Mouse (Mus musculus) liver, embryonic 11.5 days (tissue): ENCODE data around the gene Pdhx. TPM values are rescaled to one million over a fixed set of nuclear protein-coding genes. Genes with fewer than 3 reads are reported as not detected.

ENCODE experiments used
- ATAC-seq: fragments of 200-750 bp; cut with Nextera tagmentation; replicated peaks from 2 replicates; pipeline ENCODE4 v1.8.0; 2017; ENCODE audit warnings: moderate number of reproducible peaks, mild to moderate bottlenecking, moderate TSS enrichment, moderate library complexity; ENCODE audit not compliant: low FRiP score
- DNase-seq: peaks from one replicate; pipeline ENCODE4 v3.0.0-alpha.2; 2017; ENCODE audit warnings: low spot score
- H3K27ac ChIP-seq: fragments of 300-500 bp; sonication (generic); 2 replicates; pipeline ENCODE4 v1.5.1; 2014; ENCODE audit warnings: mild to moderate bottlenecking, low read depth, low read length, control low read depth
- H3K27me3 ChIP-seq: fragments of 300-500 bp; sonication (generic); replicated peaks from 2 replicates; pipeline ENCODE4 v1.6.1; 2014; ENCODE audit warnings: low read length, mixed read lengths; ENCODE audit not compliant: control insufficient read depth, insufficient read depth
- H3K36me3 ChIP-seq: fragments of 300-500 bp; sonication (generic); 2 replicates; pipeline ENCODE4 v1.6.1; 2014; ENCODE audit warnings: mild to moderate bottlenecking, low read length, moderate library complexity, mixed read lengths; ENCODE audit not compliant: control insufficient read depth, insufficient read depth
- H3K4me1 ChIP-seq: fragments of 300-500 bp; sonication (generic); replicated peaks from 2 replicates; pipeline ENCODE4 v1.6.1; 2014; ENCODE audit warnings: low read length, mixed read lengths; ENCODE audit not compliant: control insufficient read depth, insufficient read depth
- H3K4me2 ChIP-seq: fragments of 300-500 bp; sonication (generic); 2 replicates; pipeline ENCODE4 v1.6.1; 2014; ENCODE audit warnings: mild to moderate bottlenecking, control low read depth, moderate library complexity
- H3K4me3 ChIP-seq: fragments of 300-500 bp; sonication (generic); 2 replicates; pipeline ENCODE4 v1.5.1; 2014; ENCODE audit warnings: low read depth, low read length, control low read depth
- H3K9ac ChIP-seq: fragments of 300-500 bp; sonication (generic); 2 replicates; pipeline ENCODE4 v1.6.1; 2014; ENCODE audit warnings: low read depth, low read length, control low read depth
- H3K9me3 ChIP-seq: fragments of 300-500 bp; sonication (generic); 2 replicates; pipeline ENCODE4 v1.6.1; 2016; ENCODE audit warnings: low read length, inconsistent platforms, mixed read lengths; ENCODE audit not compliant: control insufficient read depth
- WGBS: fragments of 180-500 bp; shearing (Covaris S2); extraction: QIAGEN DNeasy Blood & Tissue Kit; methylation state at CpG from one replicate; pipeline ENCODE4 v1.1.7; 2014; 5-methylcytosine and 5-hydroxymethylcytosine counted together
- polyA plus RNA-seq: library from polyadenylated mRNA; unstranded; fragments of >200 nt; fragmentation: Nextera tagmentation; extraction: Ambion mirVana; gene quantifications from 2 replicates; pipeline ENCODE4 v1.2.1, GENCODE M21; 2014

Pdhx gene
- polyA plus RNA-seq, 1 experiment from 2014 or later: 36.8 TPM

GRCm38 (mm10) chr2:102987708-102988010 is 85.7 kb downstream of the Pdhx start:
- Histone ChIP-seq H3K36me3 (no peaks in the 10 kb centered on the region), H3K9ac (no peak overlapping the region), H3K4me1 (peaks cover 8% of the 10 kb centered on the region; the same call in 1 of the 2 replicates), H3K9me3 (no peaks in the 10 kb centered on the region), H3K27me3 (no peaks in the 10 kb centered on the region), H3K4me2 (no peak overlapping the region), H3K27ac (no peak overlapping the region), H3K4me3 (no peak overlapping the region)
- WGBS: 81% methylated on average over 4 of the region's 4 CpGs
- DNase-seq (no peak), ATAC-seq (no peak)

- Histone ChIP-seq H3K4me1 (peaks cover 8% of the 10 kb centered on the region; the same call in 1 of the 2 replicates), H3K4me2 (no peak overlapping the region), H3K4me3 (no peak overlapping the region), H3K9me3 (no peaks in the 10 kb centered on the region), H3K27me3 (no peaks in the 10 kb centered on the region), H3K27ac (no peak overlapping the region), H3K36me3 (no peaks in the 10 kb centered on the region), H3K9ac (no peak overlapping the region)
- DNase-seq (no peak), ATAC-seq (no peak)
- 48% methylated on average over 6 of the region's 6 CpGs for WGBS
Observed at GRCm38 (mm10) chr2:102986964-102987707, 86.2 kb downstream of the Pdhx start.

GRCm38 (mm10) chr2:102986424-102986823 is 86.9 kb downstream of the Pdhx start:
- WGBS: 32% methylated on average over 3 of the region's 3 CpGs
- Histone ChIP-seq H3K4me1 (peaks cover 8% of the 10 kb centered on the region; the same call in 1 of the 2 replicates), H3K4me3 (no peak overlapping the region), H3K9me3 (no peaks in the 10 kb centered on the region), H3K27ac (no peak overlapping the region), H3K9ac (no peak overlapping the region), H3K36me3 (no peaks in the 10 kb centered on the region), H3K27me3 (no peaks in the 10 kb centered on the region), H3K4me2 (no peak overlapping the region)
- ATAC-seq (no peak), DNase-seq (no peak)

GRCm38 (mm10) chr2:102982822-102983221 is 90.5 kb downstream of the Pdhx start:
- H3K27me3 ChIP-seq: no peaks in the 10 kb centered on the region
- peaks cover 8% of the 10 kb centered on the region; the same call in 1 of the 2 replicates for H3K4me1 ChIP-seq
- ATAC-seq: no peak
- H3K4me2 ChIP-seq: no peak overlapping the region
- no peak overlapping the region for H3K9ac ChIP-seq
- H3K27ac ChIP-seq: no peak overlapping the region
- no peaks in the 10 kb centered on the region for H3K9me3 ChIP-seq
- WGBS: 64% methylated on average over 2 of the region's 2 CpGs
- no peak for DNase-seq
- no peak overlapping the region for H3K4me3 ChIP-seq
- no peaks in the 10 kb centered on the region for H3K36me3 ChIP-seq

- H3K27me3 ChIP-seq: no peaks in the 10 kb centered on the region
- no peak overlapping the region for H3K27ac ChIP-seq
- no peak for ATAC-seq
- peaks cover 4% of the 10 kb centered on the region; the same call in 1 of the 2 replicates for H3K4me1 ChIP-seq
- no peak overlapping the region for H3K4me3 ChIP-seq
- DNase-seq: no peak
- H3K9me3 ChIP-seq: no peaks in the 10 kb centered on the region
- H3K9ac ChIP-seq: no peak overlapping the region
- H3K36me3 ChIP-seq: no peaks in the 10 kb centered on the region
- 81% methylated on average over 8 of the region's 8 CpGs for WGBS
- no peak overlapping the region for H3K4me2 ChIP-seq
Observed at GRCm38 (mm10) chr2:102981446-102982314, 91.6 kb downstream of the Pdhx start.

GRCm38 (mm10) chr2:102980870-102981269 is 92.4 kb downstream of the Pdhx start:
- no peaks in the 10 kb centered on the region for H3K9me3 ChIP-seq
- no peaks in the 10 kb centered on the region for H3K36me3 ChIP-seq
- no peaks in the 10 kb centered on the region for H3K27me3 ChIP-seq
- no peak overlapping the region for H3K4me2 ChIP-seq
- no peaks in the 10 kb centered on the region for H3K4me1 ChIP-seq
- no peak for DNase-seq
- H3K9ac ChIP-seq: no peak overlapping the region
- no peak for ATAC-seq
- WGBS: 62% methylated on average over 2 of the region's 2 CpGs
- no peak overlapping the region for H3K27ac ChIP-seq
- no peak overlapping the region for H3K4me3 ChIP-seq

GRCm38 (mm10) chr2:102979519-102979918 is 93.8 kb downstream of the Pdhx start:
- no peaks in the 10 kb centered on the region for H3K36me3 ChIP-seq
- no peaks in the 10 kb centered on the region for H3K27me3 ChIP-seq
- DNase-seq (no peak), ATAC-seq (no peak)
- H3K4me1 ChIP-seq: no peaks in the 10 kb centered on the region
- no peaks in the 10 kb centered on the region for H3K9me3 ChIP-seq
- no peak overlapping the region for H3K4me3 ChIP-seq
- H3K4me2 ChIP-seq: no peak overlapping the region
- no peak overlapping the region for H3K9ac ChIP-seq
- 84% methylated on average over 2 of the region's 2 CpGs for WGBS
- H3K27ac ChIP-seq: no peak overlapping the region

GRCm38 (mm10) chr2:102979112-102979511 is 94.2 kb downstream of the Pdhx start:
- no peaks in the 10 kb centered on the region for H3K9me3 ChIP-seq
- ATAC-seq: no peak

More at GRCm38 (mm10) chr2:102979112-102979511, 94.2 kb downstream of the Pdhx start:
- no peaks in the 10 kb centered on the region for H3K4me1 ChIP-seq
- no peak for DNase-seq
- H3K4me3 ChIP-seq: no peak overlapping the region
- H3K27ac ChIP-seq: no peak overlapping the region
- H3K27me3 ChIP-seq: no peaks in the 10 kb centered on the region
- no peaks in the 10 kb centered on the region for H3K36me3 ChIP-seq
- H3K9ac ChIP-seq: no peak overlapping the region
- no peak overlapping the region for H3K4me2 ChIP-seq
